Mouse (Mus musculus): ENCODE results near the gene Ccdc115.

The Ccdc115 gene

GRCm38 (mm10) chr1:34439215-34439960 is at the start of gene Ccdc115, which contains the start of gene Imp4:
TSS of gene Ccdc115 (minus strand) at chr1:34439672.
TSS of gene Imp4 (plus strand) at chr1:34439851.
- peak; percentile 97 for DNase-seq (ENCODE audit: extremely low spot score)

- DNase-seq (ENCODE audit: extremely low spot score): no peak
Measured at GRCm38 (mm10) chr1:34487383-34487782, 47.9 kb upstream of the Ccdc115 start.

GRCm38 (mm10) chr1:34485461-34486188 is 46.2 kb upstream of the Ccdc115 start:
- DNase-seq (ENCODE audit: extremely low spot score): peak; percentile 45

GRCm38 (mm10) chr1:34484470-34484869 is 45.0 kb upstream of the Ccdc115 start:
- no peak for DNase-seq (ENCODE audit: extremely low spot score)

- no peak for DNase-seq (ENCODE audit: extremely low spot score)
Measured at GRCm38 (mm10) chr1:34481920-34482669, 42.6 kb upstream of the Ccdc115 start.

GRCm38 (mm10) chr1:34480801-34481200 is 41.3 kb upstream of the Ccdc115 start:
- no peak for DNase-seq (ENCODE audit: extremely low spot score)

- no peak for DNase-seq (ENCODE audit: extremely low spot score)
Measured at GRCm38 (mm10) chr1:34478891-34479655, 39.6 kb upstream of the Ccdc115 start.

GRCm38 (mm10) chr1:34472427-34473300 is 33.2 kb upstream of the Ccdc115 start:
- peak; percentile 58 for DNase-seq (ENCODE audit: extremely low spot score)

GRCm38 (mm10) chr1:34469801-34470200 is 30.3 kb upstream of the Ccdc115 start:
- DNase-seq (ENCODE audit: extremely low spot score): no peak

- DNase-seq (ENCODE audit: extremely low spot score): no peak
Measured at GRCm38 (mm10) chr1:34468500-34468899, 29.0 kb upstream of the Ccdc115 start.

- DNase-seq (ENCODE audit: extremely low spot score): no peak
Measured at GRCm38 (mm10) chr1:34468051-34468450, 28.6 kb upstream of the Ccdc115 start.

GRCm38 (mm10) chr1:34465445-34465844 is 26.0 kb upstream of the Ccdc115 start:
- no peak for DNase-seq (ENCODE audit: extremely low spot score)

GRCm38 (mm10) chr1:34464310-34464817 is 24.9 kb upstream of the Ccdc115 start:
- no peak for DNase-seq (ENCODE audit: extremely low spot score)

- DNase-seq (ENCODE audit: extremely low spot score): peak; percentile 49
Measured at GRCm38 (mm10) chr1:34462766-34463165, 23.3 kb upstream of the Ccdc115 start.

- DNase-seq (ENCODE audit: extremely low spot score): no peak
Measured at GRCm38 (mm10) chr1:34460061-34460441, 20.6 kb upstream of the Ccdc115 start.

- peak; percentile 92 for DNase-seq (ENCODE audit: extremely low spot score)
Measured at GRCm38 (mm10) chr1:34459284-34460060, 20.0 kb upstream of the Ccdc115 start, which contains the start of gene Ptpn18. TSS of gene Ptpn18 (plus strand) at chr1:34459762.

GRCm38 (mm10) chr1:34458431-34458830 is 19.0 kb upstream of the Ccdc115 start:
- no peak for DNase-seq (ENCODE audit: extremely low spot score)

- DNase-seq (ENCODE audit: extremely low spot score): no peak
Measured at GRCm38 (mm10) chr1:34443124-34443523, 3.7 kb upstream of the Ccdc115 start.

- no peak for DNase-seq (ENCODE audit: extremely low spot score)
Measured at GRCm38 (mm10) chr1:34439961-34440630, 624 bp upstream of the Ccdc115 start.

Measured in embryo, embryonic 9.5 days (tissue).